Mouse (Mus musculus) heart, adult 2 months (tissue): ENCODE data around the gene Parp16. TPM values are rescaled to one million over a fixed set of nuclear protein-coding genes. Genes with fewer than 3 reads are reported as not detected.
A peak's percentile ranks its signal among the peaks of the same experiment; 100 is the strongest.

Experiments
- DNase-seq, 2 experiments: peaks; one replicate each; pipeline ENCODE4 v3.0.0; 2021
- H3K27ac ChIP-seq: fragments of 200-600 bp; 2 replicates; pipeline ENCODE4 v1.8.1; 2022
- H3K27me3 ChIP-seq: fragments of 200-500 bp; 2 replicates; pipeline ENCODE4 v1.6.1; 2012; ENCODE audit warnings: mild to moderate bottlenecking, low read length, inconsistent platforms, mixed read lengths; ENCODE audit not compliant: control insufficient read depth, insufficient read depth
- H3K36me3 ChIP-seq: fragments of 200-500 bp; 2 replicates; pipeline ENCODE4 v1.6.1; 2012; ENCODE audit warnings: low read length, inconsistent platforms; ENCODE audit not compliant: control insufficient read depth, insufficient read depth
- H3K4me1 ChIP-seq: fragments of 200-500 bp; 2 replicates; pipeline ENCODE4 v1.6.1; 2011; ENCODE audit warnings: low read length; ENCODE audit not compliant: control insufficient read depth, insufficient read depth
- H3K4me3 ChIP-seq: fragments of 200-600 bp; 2 replicates; pipeline ENCODE4 v1.8.1; 2022
- H3K79me2 ChIP-seq: fragments of 200-500 bp; replicated peaks from 2 replicates; pipeline ENCODE4 v1.6.1; 2012; ENCODE audit warnings: mild to moderate bottlenecking, inconsistent platforms, low read length, moderate library complexity, mixed read lengths; ENCODE audit not compliant: control insufficient read depth, insufficient read depth
- H3K9ac ChIP-seq: fragments of 200-500 bp; 2 replicates; pipeline ENCODE4 v1.6.1; 2012; ENCODE audit warnings: low read depth, mild to moderate bottlenecking, control low read depth, inconsistent platforms, low read length, mixed read lengths
- CTCF ChIP-seq: fragments of 200-600 bp; IDR thresholded peaks from 2 replicates; pipeline ENCODE4 v1.8.1; 2022; ENCODE audit warnings: antibody characterized with exemption, mild to moderate bottlenecking, moderate library complexity
- EP300 ChIP-seq: fragments of 200-500 bp; IDR thresholded peaks from 2 replicates; pipeline ENCODE4 v1.6.1; 2011; ENCODE audit warnings: low read depth, low read length, control low read depth; ENCODE audit not compliant: insufficient read depth
- POLR2A ChIP-seq: fragments of 200-500 bp; IDR thresholded peaks from 2 replicates; pipeline ENCODE4 v1.6.1; 2011; ENCODE audit warnings: mild to moderate bottlenecking, low read depth, low read length, control low read depth; ENCODE audit not compliant: insufficient read depth
- WGBS: fragments of 180-500 bp; shearing (Covaris S2); methylation state at CpG from one replicate; pipeline ENCODE4 v1.1.7; 2018; 5-methylcytosine and 5-hydroxymethylcytosine counted together
- intact Hi-C: fragments of 180-260 bp; cut with DNase I; formaldehyde crosslinking; loops from one replicate; pipeline ENCODE4 v1.15.1; 2025
- long read RNA-seq: library from polyadenylated mRNA; stranded (forward); transcript quantifications from one replicate; pipeline ENCODE4 v2.0.0, GENCODE M21; 2021
- polyA plus RNA-seq: library from polyadenylated mRNA; depleted of rRNA; stranded (reverse); fragments of >200 nt; gene quantifications from 2 replicates; pipeline ENCODE4 v1.2.3, GENCODE M21; 2012; rRNA removed
- total RNA-seq, 2 experiments: library from RNA; stranded (reverse); gene quantifications; 2 replicates each; pipeline ENCODE4 v1.2.3; 2021

Parp16 gene
- total RNA-seq (1 to 10 TPM; 2.6 to 3.1 TPM), polyA plus RNA-seq (3.7 and 4.8 TPM in 2 replicates)
- long read RNA-seq, partial matches to known transcripts, result 0 of 3 reads
- long read RNA-seq, other reads (novel, unspliced or antisense), result 1 of 3 reads

- no peak for DNase-seq
- Histone ChIP-seq H3K27ac (peak within 1 kb of the TSS; percentile 97), H3K4me1 (peaks cover 22% of the 10 kb centered on the region), H3K36me3 (peaks cover 6% of the 10 kb centered on the region), H3K79me2 (no peaks in the 10 kb centered on the region), H3K9ac (peak within 1 kb of the TSS; percentile 71), H3K4me3 (peak within 1 kb of the TSS; percentile 26; the same call in 1 of the 2 replicates), H3K27me3 (no peaks in the 10 kb centered on the region)
- 53% methylated on average over 4 of the region's 4 CpGs for WGBS
- intact Hi-C loops, result loop anchor here (2.0 to 10.0 kb wide), 2 partner anchors 20 to 460 kb away; partner anchors contain the start of gene Rab11a
- TF ChIP-seq CTCF (no peak), EP300 (no peak), POLR2A (no peak)
Measured at GRCm38 (mm10) chr9:65195053-65195452, at the start of gene Parp16. TSS of gene Parp16 (plus strand) at chr9:65195353.

DNA sequence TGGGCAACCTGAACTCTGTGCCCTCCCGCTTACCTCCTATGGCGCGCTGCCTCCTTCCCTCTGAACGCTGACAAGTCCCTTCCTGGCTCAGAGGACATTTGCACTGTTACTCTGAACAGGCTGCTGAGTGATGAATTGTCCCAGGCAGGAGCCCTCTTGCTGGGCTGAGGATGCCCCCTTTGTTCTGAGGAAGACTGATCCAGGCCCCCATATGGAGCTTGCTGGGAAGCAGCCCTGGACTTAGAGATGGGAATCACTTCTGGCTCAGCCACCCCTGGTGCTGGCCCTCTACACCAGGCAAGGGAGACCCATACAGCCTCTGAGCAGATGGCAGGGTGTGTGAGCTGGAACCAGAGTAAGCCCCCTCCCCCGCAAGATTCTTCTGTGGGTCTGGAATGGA lies 49.2 kb upstream of the Parp16 start:
- DNase-seq, result no peak
- Histone ChIP-seq H3K79me2 (no peaks in the 10 kb centered on the region), H3K4me1 (no peaks in the 10 kb centered on the region), H3K4me3 (no peak overlapping the region), H3K9ac (no peak overlapping the region), H3K27ac (no peak overlapping the region), H3K27me3 (no peaks in the 10 kb centered on the region; the same call in 1 of the 2 replicates), H3K36me3 (no peaks in the 10 kb centered on the region)
- intact Hi-C loops, result no loop called here
- TF ChIP-seq EP300, result no peak
- no peak for TF ChIP-seq CTCF
- TF ChIP-seq POLR2A, result no peak
- WGBS, result 88% methylated on average over 5 of the region's 5 CpGs

DNA sequence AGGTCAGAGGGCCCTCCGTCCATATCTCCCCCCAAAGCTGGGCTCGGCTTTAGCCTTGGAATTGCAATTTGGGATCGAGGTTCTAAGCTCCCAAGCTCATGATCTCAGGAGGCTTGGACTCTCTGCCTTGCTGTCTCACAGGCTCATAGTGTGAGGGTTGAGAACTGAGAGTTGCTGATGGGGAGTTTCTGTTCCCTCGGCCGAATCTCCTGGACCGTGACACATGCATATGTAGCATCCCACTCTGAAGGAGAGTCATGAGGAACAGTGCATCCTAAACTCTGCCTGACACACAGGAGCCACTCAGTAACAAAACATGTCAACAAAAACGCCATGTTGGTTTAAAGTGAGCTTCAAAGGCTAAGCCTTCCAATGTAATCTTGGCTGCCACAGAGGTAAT lies 46.6 kb upstream of the Parp16 start:
- Histone ChIP-seq H3K36me3 (no peaks in the 10 kb centered on the region), H3K4me3 (no peak overlapping the region), H3K4me1 (no peaks in the 10 kb centered on the region), H3K27ac (no peak overlapping the region), H3K9ac (no peak overlapping the region), H3K27me3 (no peaks in the 10 kb centered on the region), H3K79me2 (no peaks in the 10 kb centered on the region)
- WGBS, result 74% methylated on average over 7 of the region's 7 CpGs
- no peak for DNase-seq
- intact Hi-C loops, result no loop called here
- TF ChIP-seq CTCF (no peak), EP300 (no peak), POLR2A (no peak)

DNA sequence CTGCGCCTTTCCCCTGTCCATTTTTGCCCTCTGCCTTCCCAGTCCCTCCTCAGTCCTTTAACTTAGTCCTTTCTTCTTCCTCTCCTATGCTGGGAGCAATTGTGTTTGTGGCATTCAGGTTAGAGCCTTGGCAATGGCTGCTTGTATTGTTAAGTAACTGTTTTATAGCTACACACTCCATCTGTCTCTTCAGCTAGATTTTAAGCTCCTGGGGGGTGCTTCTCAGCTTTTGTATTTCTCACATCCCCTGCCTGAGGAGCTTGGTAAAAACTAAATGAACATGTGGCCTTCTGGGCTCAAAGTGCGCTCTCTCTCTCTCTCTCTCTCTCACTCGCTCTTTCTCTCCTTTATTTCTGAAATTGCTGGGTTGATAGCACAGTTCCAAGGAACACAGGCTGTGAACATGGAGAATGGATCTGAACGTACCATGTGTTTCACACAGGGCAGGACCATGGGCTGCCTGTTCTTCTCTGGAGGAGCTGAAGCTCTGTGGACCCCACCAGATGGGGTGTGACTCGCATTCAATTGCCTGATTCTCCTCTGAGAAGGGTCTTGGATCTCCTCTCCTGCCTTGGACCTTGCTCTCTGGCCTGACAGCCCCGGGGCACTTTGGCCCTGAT lies 42.3 kb upstream of the Parp16 start:
- Histone ChIP-seq H3K27ac (no peak overlapping the region), H3K4me3 (no peak overlapping the region), H3K4me1 (no peaks in the 10 kb centered on the region), H3K79me2 (no peaks in the 10 kb centered on the region), H3K9ac (no peak overlapping the region), H3K27me3 (no peaks in the 10 kb centered on the region; the same call in 1 of the 2 replicates), H3K36me3 (no peaks in the 10 kb centered on the region)
- no peak for DNase-seq
- 80% methylated on average over 6 of the region's 6 CpGs for WGBS
- intact Hi-C loops, result no loop called here
- TF ChIP-seq EP300 (no peak), CTCF (no peak), POLR2A (no peak)

- H3K4me1 ChIP-seq, result no peaks in the 10 kb centered on the region
- TF ChIP-seq EP300, result no peak
- TF ChIP-seq POLR2A, result no peak
- no peak for DNase-seq
- H3K79me2 ChIP-seq, result no peaks in the 10 kb centered on the region
- H3K36me3 ChIP-seq, result no peaks in the 10 kb centered on the region
- H3K9ac ChIP-seq, result no peak overlapping the region
- H3K4me3 ChIP-seq, result no peak overlapping the region
- no peaks in the 10 kb centered on the region; the same call in 1 of the 2 replicates for H3K27me3 ChIP-seq
- H3K27ac ChIP-seq, result no peak overlapping the region
- 56% methylated on average over 5 of the region's 5 CpGs for WGBS
- intact Hi-C loops, result no loop called here
Measured at GRCm38 (mm10) chr9:65153331-65153711, 41.8 kb upstream of the Parp16 start.

DNA sequence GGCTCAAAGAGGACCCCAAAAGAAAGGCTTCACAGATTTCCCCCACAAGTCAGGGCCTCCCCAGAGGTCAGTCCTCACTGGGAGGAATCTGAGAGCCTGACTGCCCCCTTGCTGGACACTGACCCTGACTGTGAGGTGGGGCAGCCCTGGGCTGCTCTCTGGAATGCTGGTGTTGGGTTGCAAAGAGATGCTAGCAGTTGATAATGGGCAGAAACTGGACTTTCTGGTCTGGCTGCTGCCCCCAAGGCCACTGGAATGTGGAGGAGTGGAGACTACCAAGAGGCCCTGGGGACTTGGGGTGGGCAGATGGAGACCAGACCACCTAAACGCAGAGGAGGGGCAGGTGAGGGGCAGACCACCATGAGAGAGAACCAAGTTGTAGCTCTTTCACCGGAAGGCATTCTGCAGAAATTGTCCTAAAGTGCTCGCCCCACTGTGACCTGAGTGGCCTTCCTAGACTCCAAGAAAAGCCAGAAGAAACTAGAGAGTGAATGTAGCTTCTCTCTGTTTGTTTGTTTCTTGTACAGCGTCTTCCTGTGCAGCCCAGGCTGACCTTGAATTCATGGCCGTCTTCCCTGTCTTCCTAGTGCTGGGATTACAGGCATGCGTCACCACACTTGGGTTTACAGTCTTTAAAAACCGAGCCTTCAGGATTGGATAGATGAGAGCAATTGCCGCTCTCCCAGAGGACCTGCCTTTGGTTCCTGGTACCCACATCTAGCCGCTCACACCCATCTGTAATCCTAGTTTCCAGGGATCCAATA lies 40.3 kb upstream of the Parp16 start:
- WGBS, result 78% methylated on average over 9 of the region's 9 CpGs
- no peak for TF ChIP-seq POLR2A
- no peak for TF ChIP-seq CTCF
- no peak for TF ChIP-seq EP300
- DNase-seq, result no peak
- Histone ChIP-seq H3K27me3 (no peaks in the 10 kb centered on the region; the same call in 1 of the 2 replicates), H3K4me3 (no peak overlapping the region), H3K36me3 (no peaks in the 10 kb centered on the region), H3K4me1 (no peaks in the 10 kb centered on the region), H3K9ac (no peak overlapping the region), H3K27ac (no peak overlapping the region), H3K79me2 (no peaks in the 10 kb centered on the region)
- intact Hi-C loops, result no loop called here
